Mouse (Mus musculus) heart, postnatal 0 days (tissue): Measurements from ENCODE around the gene Tbcel. TPM values are rescaled to one million over a fixed set of nuclear protein-coding genes. Genes with fewer than 3 reads are reported as not detected.

Source experiments
- ATAC-seq: fragments of 200-750 bp; cut with Nextera tagmentation; 2 replicates; pipeline ENCODE4 v1.8.0; 2017; ENCODE audit warnings: low read depth, moderate number of reproducible peaks, moderate library complexity; ENCODE audit not compliant: insufficient read depth
- DNase-seq: peaks from one replicate; pipeline ENCODE4 v3.0.0-alpha.2; 2016; ENCODE audit warnings: low spot score
- H3K27ac ChIP-seq: fragments of 300-500 bp; sonication (generic); 2 replicates; pipeline ENCODE4 v1.5.1; 2014; ENCODE audit warnings: low read depth, mild to moderate bottlenecking
- H3K27me3 ChIP-seq: fragments of 300-500 bp; sonication (generic); 2 replicates; pipeline ENCODE4 v1.6.1; 2014; ENCODE audit warnings: low read length, mixed read lengths; ENCODE audit not compliant: control insufficient read depth, insufficient read depth
- H3K36me3 ChIP-seq: fragments of 300-500 bp; sonication (generic); replicated peaks from 2 replicates; pipeline ENCODE4 v1.6.1; 2014; ENCODE audit warnings: low read length, mixed read lengths; ENCODE audit not compliant: control insufficient read depth, insufficient read depth
- H3K4me1 ChIP-seq: fragments of 300-500 bp; sonication (generic); 2 replicates; pipeline ENCODE4 v1.6.1; 2014; ENCODE audit warnings: antibody characterized with exemption; ENCODE audit not compliant: control insufficient read depth, insufficient read depth
- H3K4me2 ChIP-seq: fragments of 300-500 bp; sonication (generic); 2 replicates; pipeline ENCODE4 v1.6.1; 2014; ENCODE audit warnings: low read depth, mild to moderate bottlenecking, low read length, moderate library complexity
- H3K4me3 ChIP-seq: fragments of 300-500 bp; sonication (generic); 2 replicates; pipeline ENCODE4 v1.5.1; 2014; ENCODE audit warnings: low read depth, low read length
- H3K9ac ChIP-seq: fragments of 300-500 bp; sonication (generic); replicated peaks from 2 replicates; pipeline ENCODE4 v1.6.1; 2014; ENCODE audit warnings: low read depth, low read length, mixed read lengths
- H3K9me3 ChIP-seq: fragments of 300-500 bp; sonication (generic); replicated peaks from 2 replicates; pipeline ENCODE4 v1.6.1; 2016; ENCODE audit warnings: low read length; ENCODE audit not compliant: control insufficient read depth
- CTCF ChIP-seq: IDR thresholded peaks from 2 replicates; pipeline ENCODE4 v1.5.1; 2016; ENCODE audit warnings: antibody characterized with exemption, control low read depth, low read depth
- EP300 ChIP-seq: IDR thresholded peaks from 2 replicates; pipeline ENCODE4 v1.6.1; 2016; ENCODE audit warnings: antibody characterized with exemption, low read depth
- WGBS: fragments of 180-500 bp; shearing (Covaris S2); extraction: QIAGEN DNeasy Blood & Tissue Kit; methylation state at CpG from one replicate; pipeline ENCODE4 v1.1.7; 2014; 5-methylcytosine and 5-hydroxymethylcytosine counted together
- polyA plus RNA-seq: library from polyadenylated mRNA; unstranded; fragments of >200 nt; fragmentation: Nextera tagmentation; extraction: Ambion mirVana; gene quantifications from 2 replicates; pipeline ENCODE4 v1.2.1, GENCODE M21; 2015
- total RNA-seq: library from RNA; depleted of rRNA; stranded (reverse); fragments of >200 nt; gene quantifications from 2 replicates; pipeline ENCODE4 v1.2.3, GENCODE M21; 2014; ENCODE audit warnings: low replicate concordance

Gene Tbcel
- total and polyA plus RNA-seq, 2 experiments from 2014 or later = 2.6 to 7.6 TPM

DNA sequence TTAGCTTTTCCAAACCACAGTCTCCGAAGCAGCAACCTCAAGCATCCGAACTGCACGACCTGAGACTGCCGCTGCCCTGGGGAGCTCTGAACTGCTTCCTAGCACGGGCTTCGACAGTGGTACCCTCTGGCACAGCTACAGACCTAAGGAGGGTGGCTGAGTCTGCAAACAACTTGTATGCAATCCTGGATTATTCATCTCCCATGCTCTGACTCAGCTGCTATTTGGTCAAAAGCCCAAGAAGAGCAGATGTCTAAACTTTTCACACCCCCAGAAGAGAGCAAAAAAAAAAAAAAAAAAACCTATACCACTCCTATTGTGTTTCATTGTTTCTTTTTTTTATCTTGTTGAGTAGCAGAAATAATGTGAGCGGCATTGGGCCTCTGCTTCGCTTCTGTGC is 113.3 kb downstream of the Tbcel start:
- no peaks in the 10 kb centered on the region for H3K4me1 ChIP-seq
- no peak overlapping the region for H3K27ac ChIP-seq
- ATAC-seq (no peak), DNase-seq (no peak)
- H3K27me3 ChIP-seq = 0 out of 2 replicates have a peak, but pooled peaks cover 4% of the 10 kb centered on the region
- no peaks in the 10 kb centered on the region for H3K36me3 ChIP-seq
- no peak overlapping the region for H3K9ac ChIP-seq
- H3K9me3 ChIP-seq = no peaks in the 10 kb centered on the region
- no peak overlapping the region for H3K4me2 ChIP-seq
- TF ChIP-seq EP300 = no peak
- TF ChIP-seq CTCF = no peak
- WGBS = 87% methylated on average over 8 of the region's 8 CpGs
- H3K4me3 ChIP-seq = no peak overlapping the region

DNA sequence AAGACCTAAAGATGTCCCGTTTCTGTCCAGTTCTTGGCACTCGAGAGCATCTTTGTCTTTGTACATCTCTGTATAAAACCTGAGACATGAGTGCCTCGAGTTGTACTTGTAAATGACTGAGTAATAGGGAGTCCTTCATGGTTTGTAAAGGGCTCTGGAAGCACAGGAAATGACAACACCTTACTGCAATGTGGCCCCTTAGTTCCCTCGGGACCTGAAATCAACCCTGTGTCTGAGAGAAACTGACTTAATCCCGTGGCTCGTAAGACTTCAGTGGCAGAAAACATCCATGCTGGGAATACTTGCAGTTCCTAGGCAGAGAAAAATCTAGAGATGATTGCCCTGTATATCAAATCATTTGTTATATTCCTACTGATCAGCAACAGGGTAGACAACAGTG is 114.7 kb downstream of the Tbcel start:
- Histone ChIP-seq H3K4me2 (no peak overlapping the region), H3K4me3 (no peak overlapping the region), H3K27me3 (peaks cover 8% of the 10 kb centered on the region; the same call in 1 of the 2 replicates), H3K27ac (no peak overlapping the region), H3K36me3 (no peaks in the 10 kb centered on the region), H3K9ac (no peak overlapping the region), H3K4me1 (no peaks in the 10 kb centered on the region), H3K9me3 (no peaks in the 10 kb centered on the region)
- TF ChIP-seq CTCF (no peak), EP300 (no peak)
- DNase-seq = no peak
- ATAC-seq = no peak
- 45% methylated on average over 6 of the region's 6 CpGs for WGBS

DNA sequence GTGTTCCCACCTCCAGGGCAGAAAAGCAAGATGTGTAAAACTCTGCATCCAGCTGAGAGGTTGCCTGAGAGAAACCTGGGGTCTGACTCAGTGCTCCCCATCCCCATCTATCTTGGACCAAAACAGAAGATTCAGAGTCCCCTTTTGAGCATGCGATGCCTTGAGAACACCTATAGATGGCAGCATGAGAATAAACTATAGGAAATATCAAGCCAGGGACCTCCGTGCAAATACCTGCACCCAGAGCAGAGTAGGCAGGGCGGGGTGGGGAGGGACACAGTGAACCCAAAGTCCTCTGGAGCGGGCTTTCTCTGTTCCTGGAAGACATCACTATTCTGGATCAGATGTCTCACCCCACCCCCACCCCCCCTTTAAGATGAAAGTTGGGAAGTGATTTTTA is 119.1 kb downstream of the Tbcel start:
- H3K9me3 ChIP-seq = no peaks in the 10 kb centered on the region
- WGBS = 39% methylated on average over 4 of the region's 4 CpGs
- TF ChIP-seq CTCF (peak; percentile 48), EP300 (no peak)
- no peak overlapping the region for H3K4me2 ChIP-seq
- ATAC-seq (no peak), DNase-seq (peak; percentile 11)
- no peaks in the 10 kb centered on the region for H3K36me3 ChIP-seq
- no peak overlapping the region for H3K9ac ChIP-seq
- H3K27me3 ChIP-seq = peaks cover 19% of the 10 kb centered on the region
- no peak overlapping the region for H3K27ac ChIP-seq
- no peak overlapping the region for H3K4me3 ChIP-seq
- H3K4me1 ChIP-seq = no peaks in the 10 kb centered on the region

DNA sequence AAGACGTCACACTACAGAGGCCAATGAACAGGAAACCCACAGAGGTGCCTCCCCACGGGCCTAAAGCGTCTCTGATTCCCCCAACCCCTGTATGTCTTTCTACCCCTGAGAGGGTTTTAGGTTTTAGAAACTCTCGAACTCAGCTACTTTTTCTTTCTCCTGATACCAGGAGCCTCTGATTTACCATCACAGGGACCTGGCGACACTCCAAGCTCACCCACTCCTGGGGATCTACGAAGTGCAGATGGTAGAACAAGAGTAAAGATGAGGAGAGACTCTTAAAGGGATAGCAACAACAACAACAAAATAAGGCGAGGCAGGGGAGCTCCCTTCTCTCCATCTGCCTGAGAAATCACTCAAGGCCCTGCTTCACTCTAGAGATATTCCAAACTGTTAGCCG is 120.6 kb downstream of the Tbcel start:
- Histone ChIP-seq H3K27ac (no peak overlapping the region), H3K9ac (no peak overlapping the region), H3K27me3 (peaks cover 15% of the 10 kb centered on the region), H3K4me3 (no peak overlapping the region), H3K4me2 (no peak overlapping the region), H3K9me3 (no peaks in the 10 kb centered on the region), H3K4me1 (no peaks in the 10 kb centered on the region), H3K36me3 (no peaks in the 10 kb centered on the region)
- 54% methylated on average over 8 of the region's 8 CpGs for WGBS
- ATAC-seq = no peak
- DNase-seq = no peak
- TF ChIP-seq CTCF (no peak), EP300 (no peak)

GRCm38 (mm10) chr9:42385656-42386055 is 122.0 kb downstream of the Tbcel start:
- ATAC-seq (no peak), DNase-seq (no peak)
- no peaks in the 10 kb centered on the region for H3K4me1 ChIP-seq
- no peak overlapping the region for H3K4me2 ChIP-seq
- H3K27me3 ChIP-seq = peaks cover 15% of the 10 kb centered on the region
- no peaks in the 10 kb centered on the region for H3K36me3 ChIP-seq
- TF ChIP-seq EP300 (no peak), CTCF (no peak)
- no peak overlapping the region for H3K27ac ChIP-seq
- WGBS = 72% methylated on average over 13 of the region's 13 CpGs
- H3K9ac ChIP-seq = no peak overlapping the region
- H3K9me3 ChIP-seq = no peaks in the 10 kb centered on the region
- H3K4me3 ChIP-seq = no peak overlapping the region

- H3K9ac ChIP-seq = no peak overlapping the region
- H3K36me3 ChIP-seq = no peaks in the 10 kb centered on the region
- TF ChIP-seq EP300 (no peak), CTCF (no peak)
- DNase-seq (no peak), ATAC-seq (no peak)
- H3K4me1 ChIP-seq = no peaks in the 10 kb centered on the region
- no peak overlapping the region for H3K27ac ChIP-seq
- H3K4me2 ChIP-seq = no peak overlapping the region
- H3K27me3 ChIP-seq = peaks cover 10% of the 10 kb centered on the region; the same call in 1 of the 2 replicates
- H3K9me3 ChIP-seq = peaks cover 9% of the 10 kb centered on the region; the same call in 1 of the 2 replicates
- H3K4me3 ChIP-seq = no peak overlapping the region
- WGBS = 79% methylated on average over 8 of the region's 8 CpGs
These were observed 124.8 kb downstream of the Tbcel start for GRCm38 (mm10) chr9:42382628-42383347.
